Mouse (Mus musculus): ENCODE results near the gene Met.

The Met gene

GRCm38 (mm10) chr6:17546825-17547224, 83.2 kb downstream of the Met start:
- no peak for DNase-seq (ENCODE audit: extremely low spot score, low spot score)

- no peak for DNase-seq (ENCODE audit: extremely low spot score, low spot score)
These were observed 85.2 kb downstream of the Met start for GRCm38 (mm10) chr6:17548786-17549185.

GRCm38 (mm10) chr6:17549645-17550044, 86.0 kb downstream of the Met start:
- DNase-seq (ENCODE audit: extremely low spot score, low spot score): no peak

GRCm38 (mm10) chr6:17554263-17554662, 90.7 kb downstream of the Met start:
- no peak for DNase-seq (ENCODE audit: extremely low spot score, low spot score)

- no peak for DNase-seq (ENCODE audit: extremely low spot score, low spot score)
These were observed 91.2 kb downstream of the Met start for GRCm38 (mm10) chr6:17554757-17555156.

- DNase-seq (ENCODE audit: extremely low spot score, low spot score): no peak
These were observed 92.1 kb downstream of the Met start for GRCm38 (mm10) chr6:17555719-17556118.

- DNase-seq (ENCODE audit: extremely low spot score, low spot score): no peak
These were observed 96.1 kb downstream of the Met start for GRCm38 (mm10) chr6:17559657-17560056.

GRCm38 (mm10) chr6:17561347-17561746, 97.7 kb downstream of the Met start:
- DNase-seq (ENCODE audit: extremely low spot score, low spot score): no peak

GRCm38 (mm10) chr6:17561886-17562285, 98.3 kb downstream of the Met start:
- DNase-seq (ENCODE audit: extremely low spot score, low spot score): no peak

GRCm38 (mm10) chr6:17562472-17563088, 99.0 kb downstream of the Met start:
- DNase-seq (ENCODE audit: extremely low spot score, low spot score): no peak

- no peak for DNase-seq (ENCODE audit: extremely low spot score, low spot score)
These were observed 105.2 kb downstream of the Met start for GRCm38 (mm10) chr6:17568702-17569352.

GRCm38 (mm10) chr6:17573227-17573626, 109.6 kb downstream of the Met start:
- no peak for DNase-seq (ENCODE audit: extremely low spot score, low spot score)

GRCm38 (mm10) chr6:17573732-17574131, 110.1 kb downstream of the Met start:
- no peak for DNase-seq (ENCODE audit: extremely low spot score, low spot score)

- DNase-seq (ENCODE audit: extremely low spot score, low spot score): no peak
These were observed 114.6 kb downstream of the Met start for GRCm38 (mm10) chr6:17578092-17578760.

GRCm38 (mm10) chr6:17580349-17580748, 116.7 kb downstream of the Met start:
- no peak for DNase-seq (ENCODE audit: extremely low spot score, low spot score)

- DNase-seq (ENCODE audit: extremely low spot score, low spot score): peak; percentile 61
These were observed 120.4 kb downstream of the Met start for GRCm38 (mm10) chr6:17583982-17584381.

GRCm38 (mm10) chr6:17589049-17589952, 125.7 kb downstream of the Met start:
- peak; percentile 73 for DNase-seq (ENCODE audit: extremely low spot score, low spot score)

GRCm38 (mm10) chr6:17589953-17590627, 126.5 kb downstream of the Met start:
- DNase-seq (ENCODE audit: extremely low spot score, low spot score): no peak

- DNase-seq (ENCODE audit: extremely low spot score, low spot score): no peak
These were observed 130.4 kb downstream of the Met start for GRCm38 (mm10) chr6:17593971-17594370.

GRCm38 (mm10) chr6:17595712-17596462, 132.3 kb downstream of the Met start:
- DNase-seq (ENCODE audit: extremely low spot score, low spot score): no peak
